Mouse (Mus musculus) heart, adult 2 months (tissue): ENCODE results near the gene Upk3b. TPM values are rescaled to one million over a fixed set of nuclear protein-coding genes. Genes with fewer than 3 reads are reported as not detected.
A peak's percentile ranks its signal among the peaks of the same experiment; 100 is the strongest.

Source experiments
- DNase-seq, 2 experiments: peaks; one replicate each; pipeline ENCODE4 v3.0.0; 2021
- H3K27ac ChIP-seq: fragments of 200-600 bp; 2 replicates; pipeline ENCODE4 v1.8.1; 2022
- H3K27me3 ChIP-seq: fragments of 200-500 bp; 2 replicates; pipeline ENCODE4 v1.6.1; 2012; ENCODE audit warnings: mild to moderate bottlenecking, low read length, inconsistent platforms, mixed read lengths; ENCODE audit not compliant: control insufficient read depth, insufficient read depth
- H3K36me3 ChIP-seq: fragments of 200-500 bp; 2 replicates; pipeline ENCODE4 v1.6.1; 2012; ENCODE audit warnings: low read length, inconsistent platforms; ENCODE audit not compliant: control insufficient read depth, insufficient read depth
- H3K4me1 ChIP-seq: fragments of 200-500 bp; 2 replicates; pipeline ENCODE4 v1.6.1; 2011; ENCODE audit warnings: low read length; ENCODE audit not compliant: control insufficient read depth, insufficient read depth
- H3K4me3 ChIP-seq: fragments of 200-600 bp; 2 replicates; pipeline ENCODE4 v1.8.1; 2022
- H3K79me2 ChIP-seq: fragments of 200-500 bp; replicated peaks from 2 replicates; pipeline ENCODE4 v1.6.1; 2012; ENCODE audit warnings: mild to moderate bottlenecking, inconsistent platforms, low read length, moderate library complexity, mixed read lengths; ENCODE audit not compliant: control insufficient read depth, insufficient read depth
- H3K9ac ChIP-seq: fragments of 200-500 bp; 2 replicates; pipeline ENCODE4 v1.6.1; 2012; ENCODE audit warnings: low read depth, mild to moderate bottlenecking, control low read depth, inconsistent platforms, low read length, mixed read lengths
- CTCF ChIP-seq: fragments of 200-600 bp; IDR thresholded peaks from 2 replicates; pipeline ENCODE4 v1.8.1; 2022; ENCODE audit warnings: antibody characterized with exemption, mild to moderate bottlenecking, moderate library complexity
- EP300 ChIP-seq: fragments of 200-500 bp; IDR thresholded peaks from 2 replicates; pipeline ENCODE4 v1.6.1; 2011; ENCODE audit warnings: low read depth, low read length, control low read depth; ENCODE audit not compliant: insufficient read depth
- POLR2A ChIP-seq: fragments of 200-500 bp; IDR thresholded peaks from 2 replicates; pipeline ENCODE4 v1.6.1; 2011; ENCODE audit warnings: mild to moderate bottlenecking, low read depth, low read length, control low read depth; ENCODE audit not compliant: insufficient read depth
- WGBS: fragments of 180-500 bp; shearing (Covaris S2); methylation state at CpG from one replicate; pipeline ENCODE4 v1.1.7; 2018; 5-methylcytosine and 5-hydroxymethylcytosine counted together
- intact Hi-C: fragments of 180-260 bp; cut with DNase I; formaldehyde crosslinking; loops from one replicate; pipeline ENCODE4 v1.15.1; 2025
- long read RNA-seq: library from polyadenylated mRNA; stranded (forward); transcript quantifications from one replicate; pipeline ENCODE4 v2.0.0, GENCODE M21; 2021
- polyA plus RNA-seq: library from polyadenylated mRNA; depleted of rRNA; stranded (reverse); fragments of >200 nt; gene quantifications from 2 replicates; pipeline ENCODE4 v1.2.3, GENCODE M21; 2012; rRNA removed
- total RNA-seq, 2 experiments: library from RNA; stranded (reverse); gene quantifications; 2 replicates each; pipeline ENCODE4 v1.2.3; 2021

Upk3b gene
- 10 to 100 TPM; 16.7 to 18.6 TPM for total RNA-seq
- polyA plus RNA-seq, result 25.8 and 30.5 TPM in 2 replicates
- long read RNA-seq, transcript Upk3b-201 (6 exons, 3,530 nt), result major isoform, 21 of 24 reads
- long read RNA-seq, partial matches to known transcripts, result 0 of 24 reads
- long read RNA-seq, other reads (novel, unspliced or antisense), result 3 of 24 reads

DNA sequence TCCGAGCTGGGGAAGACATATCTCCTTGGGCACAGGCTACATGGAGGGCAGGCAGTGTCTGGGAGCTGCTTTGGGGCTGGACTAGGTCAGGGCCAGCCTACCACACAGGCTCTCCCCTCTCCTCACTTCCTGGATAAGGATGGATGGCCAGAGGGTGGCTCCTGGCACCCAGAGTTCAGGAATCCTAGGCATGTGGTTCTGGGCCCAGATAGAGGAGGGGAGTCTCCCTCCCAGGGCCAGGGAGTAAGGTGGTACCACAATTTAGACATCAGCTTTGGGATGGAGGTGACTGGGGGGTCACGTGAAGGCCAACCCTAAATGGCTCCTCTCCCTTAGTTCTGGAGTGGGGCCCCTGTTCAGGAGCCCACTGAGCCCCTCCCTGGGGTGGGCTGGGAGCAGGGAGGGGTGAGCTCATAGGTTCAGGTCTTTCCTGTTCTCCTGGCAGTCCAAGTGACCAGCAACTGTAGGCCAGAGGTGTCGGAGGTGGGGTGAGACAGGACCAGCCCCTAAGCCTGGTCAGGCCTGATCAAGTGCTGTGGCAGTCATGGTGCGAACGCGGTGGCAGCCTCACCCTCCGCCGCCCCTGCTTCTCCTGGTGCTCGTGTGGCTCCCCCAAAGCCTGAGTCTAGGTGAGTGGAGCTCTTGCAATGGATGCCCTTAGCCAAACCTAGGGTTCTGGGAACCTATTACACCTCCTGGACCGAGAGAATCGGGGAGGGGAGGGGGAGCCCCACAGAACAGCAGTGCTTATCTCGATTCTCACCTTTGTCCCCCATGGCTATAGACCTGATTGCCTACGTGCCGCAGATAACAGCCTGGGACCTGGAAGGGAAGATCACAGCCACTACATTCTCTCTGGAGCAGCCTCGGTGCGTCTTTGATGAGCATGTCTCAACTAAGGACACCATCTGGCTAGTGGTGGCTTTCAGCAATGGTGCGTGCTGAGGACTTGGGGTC lies at the start of gene Upk3b:
TSS of gene Upk3b (plus strand) at position 239 of the 957 bp plus-strand sequence.
- DNase-seq, result peak in 1 of 2 experiments; percentile 38
- no peaks in the 10 kb centered on the region for H3K4me1 ChIP-seq

DNA sequence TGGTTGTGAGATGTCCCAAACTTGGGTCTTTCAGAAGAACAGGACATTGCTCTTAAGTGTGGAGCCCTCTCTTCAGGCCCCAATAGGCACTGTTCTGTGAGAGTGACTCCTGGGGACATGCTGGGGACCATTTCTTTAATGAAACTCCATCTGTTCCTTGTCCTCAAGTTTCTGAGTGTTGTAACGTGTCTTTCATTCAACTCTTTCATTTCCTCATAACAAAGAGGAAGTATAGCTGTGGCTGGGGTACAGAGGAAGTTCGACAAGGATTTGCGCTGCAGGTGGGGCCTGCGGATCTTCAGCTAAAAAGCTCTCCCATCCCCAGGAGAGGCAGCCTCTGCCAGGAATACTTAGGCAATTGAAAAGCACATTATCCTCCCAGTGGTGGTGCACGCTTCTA lies 47.7 kb upstream of the Upk3b start:
- Histone ChIP-seq H3K36me3 (no peaks in the 10 kb centered on the region), H3K79me2 (no peaks in the 10 kb centered on the region), H3K27me3 (no peaks in the 10 kb centered on the region), H3K9ac (no peak overlapping the region), H3K4me1 (no peaks in the 10 kb centered on the region), H3K4me3 (no peak overlapping the region), H3K27ac (no peak overlapping the region)
- DNase-seq, result peak in 1 of 2 experiments; percentile 36
- WGBS, result 57% methylated on average over 5 of the region's 5 CpGs
- intact Hi-C loops, result loop anchor here (5.0 kb wide), 1 partner anchor 922 kb away; no protein-coding TSS in a partner anchor
- no peak for TF ChIP-seq EP300
- no peak for TF ChIP-seq CTCF
- no peak for TF ChIP-seq POLR2A

More for the DNA sequence above, at the start of gene Upk3b:
- Histone ChIP-seq H3K27me3 (no peaks in the 10 kb centered on the region), H3K27ac (no peak within 1 kb of the TSS), H3K9ac (no peak within 1 kb of the TSS), H3K4me3 (no peak within 1 kb of the TSS), H3K36me3 (no peaks in the 10 kb centered on the region), H3K79me2 (no peaks in the 10 kb centered on the region)
- intact Hi-C loops, result no loop called here
- 63% methylated on average over 17 of the region's 17 CpGs for WGBS
- TF ChIP-seq EP300, result no peak
- no peak for TF ChIP-seq CTCF

DNA sequence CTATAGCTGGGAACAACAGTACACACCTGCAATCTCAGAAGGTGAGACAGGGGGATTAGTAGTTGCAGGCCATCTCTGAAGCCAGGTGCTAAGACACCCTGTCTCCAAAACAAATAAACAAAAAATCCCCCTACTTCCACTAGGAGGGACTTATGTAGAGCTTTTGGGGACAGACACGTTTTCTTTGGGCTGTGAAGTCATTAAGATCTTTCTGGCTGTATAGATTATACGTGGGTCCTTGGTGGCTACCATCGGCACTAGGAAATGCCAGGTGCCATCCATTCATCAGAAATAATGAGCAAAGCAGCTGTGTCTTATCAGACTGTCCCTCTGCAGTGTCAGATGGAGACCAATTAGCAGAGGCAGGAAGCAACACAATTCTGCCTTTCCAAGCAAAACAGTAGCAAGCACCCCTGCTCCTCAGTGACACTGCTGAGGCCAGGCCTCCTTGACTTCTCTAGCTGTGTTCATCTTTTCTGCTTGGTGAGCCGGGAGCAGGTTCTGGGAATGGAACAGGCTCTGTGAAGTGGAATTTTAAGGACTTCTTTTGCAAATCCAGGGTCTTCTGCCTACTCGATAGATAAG lies 44.8 kb upstream of the Upk3b start:
- Histone ChIP-seq H3K4me1 (no peaks in the 10 kb centered on the region), H3K27ac (no peak overlapping the region), H3K36me3 (no peaks in the 10 kb centered on the region), H3K9ac (no peak overlapping the region), H3K79me2 (no peaks in the 10 kb centered on the region), H3K4me3 (no peak overlapping the region), H3K27me3 (no peaks in the 10 kb centered on the region)
- 35% methylated on average over 5 of the region's 5 CpGs for WGBS
- intact Hi-C loops, result loop anchor here (5.0 kb wide), 1 partner anchor 919 kb away; no protein-coding TSS in a partner anchor
- TF ChIP-seq CTCF (no peak), EP300 (no peak), POLR2A (no peak)
- no peak for DNase-seq

DNA sequence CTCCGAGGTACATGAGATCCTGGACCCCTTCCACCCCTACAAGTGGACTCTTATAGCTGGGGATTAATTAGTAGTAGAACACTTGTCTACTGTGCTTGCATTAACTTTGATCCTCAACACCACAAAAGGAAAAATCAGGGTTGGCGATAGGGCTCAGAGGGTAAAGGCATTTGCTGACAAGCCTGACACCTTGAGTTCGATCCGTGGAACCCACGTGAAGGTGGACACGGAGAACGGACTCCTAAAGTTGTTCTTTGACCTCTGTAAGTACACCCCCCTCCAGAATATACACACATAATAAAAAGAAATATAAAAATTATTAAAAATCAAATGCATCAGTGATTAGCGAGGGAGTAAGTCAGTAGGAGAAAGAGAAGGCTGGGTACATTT lies 44.0 kb upstream of the Upk3b start:
- peak overlapping the region; percentile 88 for H3K4me3 ChIP-seq
- H3K27me3 ChIP-seq, result no peaks in the 10 kb centered on the region
- no peak for TF ChIP-seq CTCF
- no peak for TF ChIP-seq EP300
- intact Hi-C loops, result loop anchor here (5.0 kb wide), 1 partner anchor 918 kb away; no protein-coding TSS in a partner anchor
- no peaks in the 10 kb centered on the region for H3K36me3 ChIP-seq
- no peaks in the 10 kb centered on the region for H3K79me2 ChIP-seq
- no peak for DNase-seq
- no peak overlapping the region for H3K27ac ChIP-seq
- no peak overlapping the region for H3K9ac ChIP-seq
- WGBS, result 66% methylated on average over 8 of the region's 8 CpGs
- no peaks in the 10 kb centered on the region for H3K4me1 ChIP-seq

DNA sequence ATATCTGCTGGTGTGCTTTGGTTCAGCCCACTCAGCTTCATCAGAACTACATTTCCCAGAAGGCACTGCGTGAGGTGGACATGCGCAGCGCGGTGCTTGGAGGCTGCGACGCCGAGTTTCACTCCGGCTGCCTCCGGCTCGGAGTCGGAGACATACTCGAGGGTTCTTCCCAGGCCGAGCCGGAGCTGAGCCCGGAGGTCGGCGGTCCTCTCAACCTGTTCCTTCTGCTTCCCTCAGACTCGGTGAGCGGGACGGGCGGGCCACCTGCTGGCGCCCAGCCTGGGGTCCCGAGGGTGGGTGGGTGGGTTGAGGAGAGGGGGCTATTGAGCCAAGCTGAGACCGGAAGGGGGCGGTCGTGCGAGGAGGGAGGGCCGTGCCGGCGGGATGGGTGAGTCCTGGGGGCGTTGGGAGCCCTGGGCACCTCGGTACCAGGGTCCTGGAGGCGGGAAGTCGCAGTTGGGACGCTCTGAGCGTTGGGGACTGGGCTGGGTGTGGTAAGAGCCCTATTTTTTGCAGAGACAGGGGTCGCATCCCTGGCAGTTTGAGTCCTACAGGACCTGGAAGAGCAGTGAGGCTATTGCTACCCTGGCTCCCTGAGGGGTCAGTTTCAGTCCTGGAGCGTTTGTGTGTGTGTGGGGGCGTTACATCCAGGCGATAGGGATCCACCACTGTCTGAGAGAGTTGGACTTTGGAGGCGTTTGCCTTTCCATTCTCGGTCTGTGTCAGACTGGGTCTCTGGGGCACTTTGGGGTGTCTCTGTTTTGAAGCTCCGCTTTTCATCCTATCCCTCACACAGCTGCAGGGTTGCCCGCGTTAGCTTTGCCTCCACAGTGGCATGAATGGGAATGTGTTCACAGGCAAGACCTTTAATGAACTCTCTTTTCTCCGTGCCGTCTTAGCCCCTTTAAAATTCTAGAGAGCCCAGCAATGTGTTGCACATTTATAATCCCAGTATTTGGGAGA lies 43.3 kb upstream of the Upk3b start, which contains the start of gene Dtx2:
TSS of gene Dtx2 (plus strand) at position 76 of the 963 bp plus-strand sequence.
- intact Hi-C loops, result loop anchor here (5.0 kb wide), 1 partner anchor 917 kb away; no protein-coding TSS in a partner anchor
- peak within 1 kb of the TSS; percentile 88 for H3K4me3 ChIP-seq
- H3K79me2 ChIP-seq, result no peaks in the 10 kb centered on the region
- peak within 1 kb of the TSS; percentile 85 for H3K9ac ChIP-seq
- no peaks in the 10 kb centered on the region for H3K36me3 ChIP-seq
- WGBS, result 2% methylated on average over 47 of the region's 47 CpGs
- TF ChIP-seq EP300, result no peak
- TF ChIP-seq CTCF, result peak; percentile 58
- TF ChIP-seq POLR2A, result peak; percentile 93
- H3K27ac ChIP-seq, result peak within 1 kb of the TSS; percentile 94
- DNase-seq, result peak; percentile 91
- H3K4me1 ChIP-seq, result no peaks in the 10 kb centered on the region
- no peaks in the 10 kb centered on the region for H3K27me3 ChIP-seq
